Mouse (Mus musculus) embryo, embryonic 10.5 days (tissue): ENCODE results near the gene Ggt7.
"Not testable (repeated sequence)": the region's sequence is repeated elsewhere in the genome, so short reads cannot be mapped to it uniquely, and the experiment has no call there.

Experiments used
- DNase-seq: peaks from one replicate; pipeline ENCODE4 v3.0.0-alpha.2; 2015; ENCODE audit warnings: low spot score

Ggt7 gene

GRCm38 (mm10) chr2:155517455-155518423, at the start of gene Ggt7, which contains the start of gene Acss2:
Gene Ggt7 (minus strand): TSS chr2:155518237.
Gene Acss2 (plus strand): TSS chr2:155517948.
- DNase-seq, result peak; percentile 99

GRCm38 (mm10) chr2:155567751-155568150, 49.7 kb upstream of the Ggt7 start:
- no peak for DNase-seq

GRCm38 (mm10) chr2:155562934-155563333, 44.9 kb upstream of the Ggt7 start:
- no peak for DNase-seq

GRCm38 (mm10) chr2:155562209-155562608, 44.2 kb upstream of the Ggt7 start:
- DNase-seq, result no peak

- no peak for DNase-seq
Observed at GRCm38 (mm10) chr2:155554426-155554985, 36.5 kb upstream of the Ggt7 start.

- no peak for DNase-seq
Observed at GRCm38 (mm10) chr2:155552949-155553354, 34.9 kb upstream of the Ggt7 start.

- no peak for DNase-seq
Observed at GRCm38 (mm10) chr2:155552336-155552735, 34.3 kb upstream of the Ggt7 start.

GRCm38 (mm10) chr2:155546955-155547354, 28.9 kb upstream of the Ggt7 start:
- DNase-seq, result no peak

GRCm38 (mm10) chr2:155540822-155541458, 22.9 kb upstream of the Ggt7 start:
- DNase-seq, result no peak

GRCm38 (mm10) chr2:155539696-155540095, 21.7 kb upstream of the Ggt7 start:
- no peak for DNase-seq

GRCm38 (mm10) chr2:155538463-155539057, 20.5 kb upstream of the Ggt7 start:
- not testable (repeated sequence) for DNase-seq

- DNase-seq, result no peak
Observed at GRCm38 (mm10) chr2:155537761-155538462, 19.9 kb upstream of the Ggt7 start.

GRCm38 (mm10) chr2:155536292-155536691, 18.3 kb upstream of the Ggt7 start:
- no peak for DNase-seq

GRCm38 (mm10) chr2:155527367-155527766, 9.3 kb upstream of the Ggt7 start:
- DNase-seq, result no peak

- no peak for DNase-seq
Observed at GRCm38 (mm10) chr2:155524378-155524777, 6.3 kb upstream of the Ggt7 start.

GRCm38 (mm10) chr2:155523706-155524105, 5.7 kb upstream of the Ggt7 start:
- no peak for DNase-seq

GRCm38 (mm10) chr2:155518531-155519270, 664 bp upstream of the Ggt7 start:
- DNase-seq, result no peak

- DNase-seq, result peak; percentile 89
Observed at GRCm38 (mm10) chr2:155515941-155516340, 2.1 kb downstream of the Ggt7 start.

GRCm38 (mm10) chr2:155514666-155515065, 3.4 kb downstream of the Ggt7 start:
- peak; percentile 68 for DNase-seq

GRCm38 (mm10) chr2:155513543-155513942, 4.5 kb downstream of the Ggt7 start:
- DNase-seq, result no peak

GRCm38 (mm10) chr2:155512479-155512878, 5.6 kb downstream of the Ggt7 start:
- DNase-seq, result peak; percentile 76
